Comparison of ENCODE assay signal across 9 mouse cellular contexts in genomic region chr15:98710442-98710841, GRCm38 (mm10). TPM values are rescaled to one million over a fixed set of nuclear protein-coding genes. Genes with fewer than 3 reads are reported as not detected.
DNase-seq lines count a peak whose midpoint lies in the region; ATAC-seq and TF ChIP-seq lines count a peak whose summit lies in the region.
"Had no signal": no experiment of that assay in that cellular context is flagged by ENCODE, and none has a peak within 500 bp of the region (broad histone marks: within the 10 kb centered on the region; RNA-seq: fewer than 3 reads in every experiment).

No protein-coding gene starts in this region.

- H3K4me3 ChIP-seq in heart, postnatal 0 days (ENCODE audit: low read depth, low read length): no peak overlapping the region
- H3K4me3 ChIP-seq in CH12.LX (replicated peaks in 1 of 3; ENCODE audit: low read depth in 2 of 3, low read length in 2 of 3, poor library complexity in 1 of 3): no peak overlapping the region
- no peak overlapping the region for H3K4me3 ChIP-seq in neural tube, embryonic 11.5 days (ENCODE audit: low read depth, low read length)
- H3K4me3 ChIP-seq: limb, embryonic 13.5 days had no signal

- no peak for DNase-seq in heart, postnatal 0 days (ENCODE audit: low spot score)
- no peak for DNase-seq in heart, adult 11 months
- peak; percentile 83 for DNase-seq in CH12.LX (ENCODE audit: extremely low read depth)
- DNase-seq in c-Kit-positive CD71-positive TER-119-negative erythroid progenitor cells, embryonic 14.5 days (ENCODE audit: low read depth): peak; percentile 50
- DNase-seq in left cerebral cortex, postnatal 14 days (ENCODE audit: low spot score in 2 of 2): peak; percentile 72 to 79
- DNase-seq in neural tube, embryonic 11.5 days (ENCODE audit: low spot score): peak; percentile 69
- DNase-seq in testis, postnatal 14 days (ENCODE audit: low spot score): peak; percentile 46

- in situ Hi-C loops in CH12.LX (cut with MboI; ENCODE audit: low pct_ligation_motif_present, low pct_unique_long_range_greater_than_20kb, low sequenced_read_pairs): no loop called here

- peaks cover 12% of the 10 kb centered on the region for H3K4me1 ChIP-seq in heart, postnatal 0 days (ENCODE audit: control insufficient read depth, insufficient read depth)
- peaks cover 0 to 11% of the 10 kb centered on the region in 2 experiments; a peak in 1 of 4 replicates for H3K4me1 ChIP-seq in CH12.LX (ENCODE audit: control insufficient read depth in 1 of 2, insufficient read depth in 2 of 2)
- H3K4me1 ChIP-seq in neural tube, embryonic 11.5 days (ENCODE audit: control insufficient read depth, insufficient read depth, low read length): no peaks in the 10 kb centered on the region
- H3K4me1 ChIP-seq: limb, embryonic 13.5 days had no signal

- H3K9ac ChIP-seq in heart, postnatal 0 days (replicated peaks; ENCODE audit: low read depth, low read length): no peak overlapping the region
- no peak overlapping the region for H3K9ac ChIP-seq in CH12.LX (ENCODE audit: insufficient read depth, low read depth)
- no peak overlapping the region for H3K9ac ChIP-seq in neural tube, embryonic 11.5 days (ENCODE audit: low read length)
- H3K9ac ChIP-seq: limb, embryonic 13.5 days had no signal

- TF ChIP-seq RAD21 in CH12.LX (IDR thresholded peaks at IDR 0.05; ENCODE audit: low read depth, low read length): peak; percentile 60

- no peak overlapping the region for H3K4me2 ChIP-seq in heart, postnatal 0 days (ENCODE audit: low read depth, low read length)
- no peak overlapping the region for H3K4me2 ChIP-seq in CH12.LX (ENCODE audit: insufficient read depth, low read depth, poor library complexity, severe bottlenecking)
- H3K4me2 ChIP-seq in neural tube, embryonic 11.5 days (ENCODE audit: low read depth): no peak overlapping the region
- H3K4me2 ChIP-seq: limb, embryonic 13.5 days had no signal

- H3K27me3 ChIP-seq in heart, postnatal 0 days (ENCODE audit: control insufficient read depth, insufficient read depth, low read length): 0 out of 2 replicates have a peak, but pooled peaks cover 4% of the 10 kb centered on the region
- H3K27me3 ChIP-seq in CH12.LX (replicated peaks): peaks cover 41% of the 10 kb centered on the region
- H3K27me3 ChIP-seq in neural tube, embryonic 11.5 days (ENCODE audit: control insufficient read depth, insufficient read depth, low read length): 0 out of 2 replicates have a peak, but pooled peaks cover 3% of the 10 kb centered on the region

- 14% methylated on average over 9 of the region's 9 CpGs for WGBS in heart, postnatal 0 days
- 16% methylated on average over 9 of the region's 9 CpGs for WGBS in neural tube, embryonic 11.5 days

- intact Hi-C loops in left cerebral cortex, postnatal 14 days (cut with DNase I): no loop called here

- no peaks in the 10 kb centered on the region for H3K36me3 ChIP-seq in heart, postnatal 0 days (replicated peaks; ENCODE audit: control insufficient read depth, insufficient read depth, low read length)
- no peaks in the 10 kb centered on the region for H3K36me3 ChIP-seq in CH12.LX (replicated peaks in 1 of 2; ENCODE audit: control insufficient read depth in 1 of 2, insufficient read depth in 1 of 2, low read length in 1 of 2)
- H3K36me3 ChIP-seq in neural tube, embryonic 11.5 days (ENCODE audit: control insufficient read depth, insufficient read depth, low read length): no peaks in the 10 kb centered on the region
- H3K36me3 ChIP-seq: limb, embryonic 13.5 days had no signal

- no peak for TF ChIP-seq POLR2A in CH12.LX (IDR thresholded peaks at IDR 0.05; ENCODE audit: low read depth, low read length)

- no peaks in the 10 kb centered on the region for H3K9me3 ChIP-seq in heart, postnatal 0 days (replicated peaks; ENCODE audit: control insufficient read depth, low read length)
- H3K9me3 ChIP-seq in CH12.LX (replicated peaks; ENCODE audit: low read length): no peaks in the 10 kb centered on the region
- H3K9me3 ChIP-seq in neural tube, embryonic 11.5 days (ENCODE audit: control insufficient read depth, low read length): no peaks in the 10 kb centered on the region
- H3K9me3 ChIP-seq: limb, embryonic 13.5 days had no signal

- no peak overlapping the region for H3K27ac ChIP-seq in heart, postnatal 0 days (ENCODE audit: low read depth)
- no peak overlapping the region for H3K27ac ChIP-seq in CH12.LX (ENCODE audit: insufficient read depth, low read depth)
- no peak overlapping the region for H3K27ac ChIP-seq in neural tube, embryonic 11.5 days (ENCODE audit: low read depth, low read length)
- H3K27ac ChIP-seq: limb, embryonic 13.5 days had no signal

- TF ChIP-seq CTCF in heart, postnatal 0 days (IDR thresholded peaks at IDR 0.05; ENCODE audit: low read depth): peak; percentile 62
- TF ChIP-seq CTCF in CH12.LX (conservative IDR thresholded peaks at IDR 0.05 in 1 of 2, IDR thresholded peaks at IDR 0.05 in 1 of 2; ENCODE audit: low read depth in 2 of 2, low read length in 2 of 2): peak; percentile 94 to 99

- dilution Hi-C loops in CH12.LX (cut with MboI; ENCODE audit: extremely low pct_ligation_motif_present, extremely low pct_unique_long_range_greater_than_20kb, low sequenced_read_pairs): no loop called here

- ATAC-seq in heart, postnatal 0 days (ENCODE audit: insufficient read depth, low read depth): 0 out of 2 replicates have a peak, but pooled peaks have one; percentile 13
- ATAC-seq in frontal cortex, adult (ENCODE audit: low TSS enrichment): peak; percentile 46; the same call in 1 of the 2 replicates
- no peak for ATAC-seq in neural tube, embryonic 11.5 days (ENCODE audit: insufficient read depth, low FRiP score, low TSS enrichment)

- TF ChIP-seq EP300 in heart, postnatal 0 days (IDR thresholded peaks at IDR 0.05; ENCODE audit: low read depth): no peak
- no peak for TF ChIP-seq EP300 in CH12.LX (IDR thresholded peaks at IDR 0.05; ENCODE audit: low read length)

- no peaks in the 10 kb centered on the region for H3K79me2 ChIP-seq in CH12.LX (replicated peaks; ENCODE audit: control insufficient read depth, extremely low read depth, insufficient read depth, poor library complexity, severe bottlenecking)

TF ChIP-seq in CH12.LX, 34 proteins besides CTCF, POLR2A, EP300 and RAD21 (continues in another document):
- TF ChIP-seq ZC3H11A (IDR thresholded peaks at IDR 0.05; ENCODE audit: low read depth, low read length): peak; percentile 35
- peak; percentile 24; the same call in 1 of the 2 replicates for TF ChIP-seq HCFC1 (IDR thresholded peaks at IDR 0.05; ENCODE audit: low read depth, low read length)
- peak; percentile 16; the same call in 1 of the 2 replicates for TF ChIP-seq BHLHE40 (IDR thresholded peaks at IDR 0.05; ENCODE audit: low read depth, low read length)
- TF ChIP-seq MYC (IDR thresholded peaks at IDR 0.05; ENCODE audit: low read depth, low read length): peak; percentile 74; the same call in 1 of the 2 replicates
- TF ChIP-seq USF2 (conservative IDR thresholded peaks at IDR 0.05; ENCODE audit: low read depth, low read length): no peak
- 0 out of 2 replicates have a peak, but pooled peaks have one; percentile 40 for TF ChIP-seq CHD2 (IDR thresholded peaks at IDR 0.05; ENCODE audit: low read length)
- 0 out of 2 replicates have a peak, but pooled peaks have one; percentile 18 for TF ChIP-seq MEF2A (IDR thresholded peaks at IDR 0.05; ENCODE audit: borderline replicate concordance, low read depth, low read length)

RNA-seq across cellular contexts. Expression of gene Ccdc65, which starts 2.4 kb away (rescaled TPM):
- total RNA-seq in heart, postnatal 0 days (2014; rRNA removed; ENCODE audit: low replicate concordance): 0.77 TPM in 1 of 2 replicates, not detected in the other
- polyA plus RNA-seq in heart, postnatal 0 days (2015; fragmentation: Nextera tagmentation; extraction: Ambion mirVana): 0.25 and 0.86 TPM in 2 replicates
- total RNA-seq in CH12.LX (2012; rRNA removed) (0.13 TPM in 1 of 2 replicates, not detected in the other), CH12.LX (2014; rRNA removed) (not detected in 2 replicates)
- 0.11 and 0.14 TPM in 2 replicates for polyA plus RNA-seq in CH12.LX (2012; ENCODE audit: insufficient read length, low read depth)
- total RNA-seq in left cerebral cortex, postnatal 14 days (2021): 10 to 100 TPM; 12.6 to 13.3 TPM
- 0.70 and 0.96 TPM in 2 replicates for polyA plus RNA-seq in neural tube, embryonic 11.5 days (2014; fragmentation: Nextera tagmentation; extraction: Ambion mirVana)

RNA-seq across cellular contexts. Expression of gene Fkbp11, which starts 17.6 kb away (rescaled TPM):
- 4.3 and 26.7 TPM in 2 replicates for total RNA-seq in heart, postnatal 0 days (2014; rRNA removed; ENCODE audit: low replicate concordance)
- polyA plus RNA-seq in heart, postnatal 0 days (2015; fragmentation: Nextera tagmentation; extraction: Ambion mirVana): 21.7 and 22.0 TPM in 2 replicates
- total RNA-seq in CH12.LX (2012; rRNA removed) (75.0 and 132 TPM in 2 replicates), CH12.LX (2014; rRNA removed) (21.0 and 23.4 TPM in 2 replicates)
- 22.2 and 27.6 TPM in 2 replicates for polyA plus RNA-seq in CH12.LX (2012; ENCODE audit: insufficient read length, low read depth)
- 1 to 10 TPM; 2.7 to 3.4 TPM for total RNA-seq in left cerebral cortex, postnatal 14 days (2021)
- 12.1 and 12.6 TPM in 2 replicates for polyA plus RNA-seq in neural tube, embryonic 11.5 days (2014; fragmentation: Nextera tagmentation; extraction: Ambion mirVana)

RNA-seq across cellular contexts. Expression of gene Rnd1, which starts 33.2 kb away (rescaled TPM):
- 7.1 and 13.0 TPM in 2 replicates for total RNA-seq in heart, postnatal 0 days (2014; rRNA removed; ENCODE audit: low replicate concordance)
- 1.0 and 1.1 TPM in 2 replicates for polyA plus RNA-seq in heart, postnatal 0 days (2015; fragmentation: Nextera tagmentation; extraction: Ambion mirVana)
- 3.8 and 6.3 TPM in 2 replicates for total RNA-seq in CH12.LX (2012; rRNA removed)
- total RNA-seq in CH12.LX (2014; rRNA removed): 5.8 and 9.4 TPM in 2 replicates
- 5.7 and 6.0 TPM in 2 replicates for polyA plus RNA-seq in CH12.LX (2012; ENCODE audit: insufficient read length, low read depth)
- 10 to 100 TPM; 53.9 to 64.1 TPM for total RNA-seq in left cerebral cortex, postnatal 14 days (2021)
- 5.2 and 5.3 TPM in 2 replicates for polyA plus RNA-seq in neural tube, embryonic 11.5 days (2014; fragmentation: Nextera tagmentation; extraction: Ambion mirVana)

RNA-seq across cellular contexts. Expression of gene Ddx23, which starts 47.7 kb away (rescaled TPM):
- total RNA-seq in heart, postnatal 0 days (2014; rRNA removed; ENCODE audit: low replicate concordance): 25.1 and 32.7 TPM in 2 replicates
- 11.8 and 12.9 TPM in 2 replicates for polyA plus RNA-seq in heart, postnatal 0 days (2015; fragmentation: Nextera tagmentation; extraction: Ambion mirVana)
- total RNA-seq in CH12.LX (2012; rRNA removed) (103 and 132 TPM in 2 replicates), CH12.LX (2014; rRNA removed) (58.5 and 59.4 TPM in 2 replicates)
- 148 and 181 TPM in 2 replicates for polyA plus RNA-seq in CH12.LX (2012; ENCODE audit: insufficient read length, low read depth)
- 10 to 100 TPM; 56.0 to 57.6 TPM for total RNA-seq in left cerebral cortex, postnatal 14 days (2021)
- 19.5 and 24.1 TPM in 2 replicates for polyA plus RNA-seq in neural tube, embryonic 11.5 days (2014; fragmentation: Nextera tagmentation; extraction: Ambion mirVana)

RNA-seq across cellular contexts. Expression of gene Arf3, which starts 52.6 kb away (rescaled TPM):
- total RNA-seq in heart, postnatal 0 days (2014; rRNA removed; ENCODE audit: low replicate concordance): 27.6 and 28.7 TPM in 2 replicates
- 15.9 and 17.3 TPM in 2 replicates for polyA plus RNA-seq in heart, postnatal 0 days (2015; fragmentation: Nextera tagmentation; extraction: Ambion mirVana)
- total RNA-seq in CH12.LX (2012; rRNA removed) (32.5 and 33.8 TPM in 2 replicates), CH12.LX (2014; rRNA removed) (33.9 and 41.0 TPM in 2 replicates)
- 158 and 182 TPM in 2 replicates for polyA plus RNA-seq in CH12.LX (2012; ENCODE audit: insufficient read length, low read depth)
- total RNA-seq in left cerebral cortex, postnatal 14 days (2021): 100 to 1,000 TPM; 729 to 796 TPM
- 42.0 and 44.0 TPM in 2 replicates for polyA plus RNA-seq in neural tube, embryonic 11.5 days (2014; fragmentation: Nextera tagmentation; extraction: Ambion mirVana)

Comparison
In these comparisons a context has a peak if more than half of its experiments do, and no peak if none do; other contexts are left out.
1. DNase-seq: peak in CH12.LX (single experiment), c-Kit-positive CD71-positive TER-119-negative erythroid progenitor cells, embryonic 14.5 days (single experiment), left cerebral cortex, postnatal 14 days (2 of 2), neural tube, embryonic 11.5 days (single experiment) and testis, postnatal 14 days (single experiment); none in heart, postnatal 0 days (single experiment) and heart, adult 11 months (single experiment).